Mouse (Mus musculus) retina, postnatal 1 day (tissue): ENCODE results near the gene Fig4.

Source experiments
- DNase-seq: peaks from one replicate; pipeline ENCODE4 v3.0.0-alpha.2; 2012

Gene Fig4

GRCm38 (mm10) chr10:41302689-41303431 lies at the start of gene Fig4:
TSS of gene Fig4 (minus strand) at chr10:41303260.
- DNase-seq = peak; percentile 95

- no peak for DNase-seq
These were observed 38.3 kb upstream of the Fig4 start for GRCm38 (mm10) chr10:41341346-41341745.

- DNase-seq = no peak
These were observed 29.5 kb upstream of the Fig4 start for GRCm38 (mm10) chr10:41332533-41333043.

- no peak for DNase-seq
These were observed 12.8 kb upstream of the Fig4 start for GRCm38 (mm10) chr10:41315866-41316265.

- no peak for DNase-seq
These were observed 5.1 kb upstream of the Fig4 start for GRCm38 (mm10) chr10:41308205-41308604.

- DNase-seq = no peak
These were observed 1.9 kb upstream of the Fig4 start for GRCm38 (mm10) chr10:41304961-41305455.

- DNase-seq = peak; percentile 87
These were observed 782 bp upstream of the Fig4 start, which contains the start of gene Ak9 for GRCm38 (mm10) chr10:41303639-41304444. TSS of gene Ak9 (plus strand) at chr10:41303980.

GRCm38 (mm10) chr10:41300161-41300560 lies 2.9 kb downstream of the Fig4 start:
- DNase-seq = no peak

- peak; percentile 71 for DNase-seq
These were observed 7.9 kb downstream of the Fig4 start for GRCm38 (mm10) chr10:41295145-41295544.

GRCm38 (mm10) chr10:41294734-41295133 lies 8.3 kb downstream of the Fig4 start:
- no peak for DNase-seq

GRCm38 (mm10) chr10:41293019-41293418 lies 10.0 kb downstream of the Fig4 start:
- DNase-seq = no peak

- DNase-seq = no peak
These were observed 12.0 kb downstream of the Fig4 start for GRCm38 (mm10) chr10:41291021-41291420.

GRCm38 (mm10) chr10:41288771-41289415 lies 14.2 kb downstream of the Fig4 start:
- DNase-seq = peak; percentile 94

GRCm38 (mm10) chr10:41288074-41288473 lies 15.0 kb downstream of the Fig4 start:
- no peak for DNase-seq

- DNase-seq = no peak
These were observed 15.4 kb downstream of the Fig4 start for GRCm38 (mm10) chr10:41287618-41288017.

GRCm38 (mm10) chr10:41282086-41282485 lies 21.0 kb downstream of the Fig4 start:
- DNase-seq = no peak

- no peak for DNase-seq
These were observed 22.3 kb downstream of the Fig4 start for GRCm38 (mm10) chr10:41280796-41281195.

- peak; percentile 38 for DNase-seq
These were observed 22.9 kb downstream of the Fig4 start for GRCm38 (mm10) chr10:41280177-41280576.

- no peak for DNase-seq
These were observed 24.3 kb downstream of the Fig4 start for GRCm38 (mm10) chr10:41278808-41279207.

- no peak for DNase-seq
These were observed 28.2 kb downstream of the Fig4 start for GRCm38 (mm10) chr10:41274871-41275270.

GRCm38 (mm10) chr10:41271860-41272259 lies 31.2 kb downstream of the Fig4 start:
- peak; percentile 43 for DNase-seq

- DNase-seq = no peak
These were observed 41.2 kb downstream of the Fig4 start for GRCm38 (mm10) chr10:41261889-41262288.

- no peak for DNase-seq
These were observed 41.8 kb downstream of the Fig4 start for GRCm38 (mm10) chr10:41261218-41261617.
